Mouse (Mus musculus): Measurements from ENCODE around the gene Bcl11b. TPM values are rescaled to one million over a fixed set of nuclear protein-coding genes. Genes with fewer than 3 reads are reported as not detected.

The Bcl11b gene
- polyA plus RNA-seq, 1 experiment from 2014 or later: 4.6 TPM

DNA sequence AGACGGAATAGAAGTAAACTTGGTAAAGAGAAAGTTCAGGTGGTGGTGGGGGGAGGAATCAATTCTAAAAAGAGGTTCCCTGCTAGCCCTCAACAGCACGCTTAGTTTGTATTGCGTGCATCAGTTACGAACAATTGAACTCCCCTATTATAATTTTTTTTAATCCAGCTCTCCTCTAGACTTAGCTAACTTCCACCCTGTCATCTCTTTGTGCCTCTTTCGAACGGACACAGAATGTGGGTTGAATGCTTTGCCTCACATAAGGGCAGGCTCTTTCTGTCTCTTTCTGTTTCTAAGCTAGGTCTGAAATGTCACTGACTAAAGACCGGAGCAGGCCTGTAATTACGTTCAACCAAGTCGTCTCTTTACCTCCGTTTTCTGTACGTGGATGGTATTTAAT lies 28.9 kb downstream of the Bcl11b start:
- H3K4me1 ChIP-seq (replicated peaks; ENCODE audit: control insufficient read depth, insufficient read depth): 0 out of 2 replicates have a peak, but pooled peaks cover 4% of the 10 kb centered on the region
- H3K4me2 ChIP-seq (replicated peaks; ENCODE audit: low read depth): no peak overlapping the region
- no peak overlapping the region for H3K27ac ChIP-seq (replicated peaks)
- no peak for ATAC-seq (ENCODE audit: low FRiP score, low TSS enrichment)
- no peak overlapping the region for H3K9ac ChIP-seq (ENCODE audit: low read length)
- no peaks in the 10 kb centered on the region; the same call in 1 of the 2 replicates for H3K36me3 ChIP-seq (ENCODE audit: control insufficient read depth, insufficient read depth, low read length)
- no peaks in the 10 kb centered on the region for H3K27me3 ChIP-seq (ENCODE audit: control insufficient read depth, insufficient read depth, low read length)
- 74% methylated on average over 11 of the region's 11 CpGs for WGBS
- TF ChIP-seq CTCF (IDR thresholded peaks at IDR 0.05; ENCODE audit: low read depth) (no peak), EP300 (optimal IDR thresholded peaks at IDR 0.05) (no peak)
- H3K9me3 ChIP-seq (ENCODE audit: control insufficient read depth, low read length): no peaks in the 10 kb centered on the region
- no peak overlapping the region for H3K4me3 ChIP-seq (ENCODE audit: low read depth, low read length)
- DNase-seq (ENCODE audit: low spot score): no peak

DNA sequence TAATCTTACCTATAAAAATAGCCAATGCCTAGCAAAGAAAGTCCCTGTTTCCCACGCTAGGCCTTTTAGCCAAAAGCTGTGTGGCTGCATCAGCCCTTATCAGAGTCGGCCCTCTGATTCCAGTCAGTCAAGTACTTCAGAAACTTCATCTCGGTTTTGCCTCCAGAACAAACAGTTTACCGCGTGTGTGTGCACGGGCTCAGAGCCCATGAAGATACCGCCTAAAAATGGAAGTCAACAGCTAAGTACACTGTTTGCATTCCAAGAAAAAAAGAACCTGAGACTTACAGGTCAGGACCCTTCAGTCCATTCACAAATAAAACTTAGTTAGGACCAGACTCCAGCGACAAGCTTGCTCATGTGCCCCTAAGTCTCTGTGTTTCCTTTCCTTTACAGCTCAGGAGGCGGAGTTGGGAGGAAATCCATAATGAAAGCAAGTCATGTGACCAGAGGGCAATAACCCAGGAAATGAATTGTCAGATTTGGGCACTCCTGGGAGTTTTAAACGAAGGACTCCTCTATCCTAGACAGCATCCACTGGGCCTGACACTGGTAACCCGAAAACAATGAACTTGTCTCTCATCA lies 29.8 kb downstream of the Bcl11b start:
- Histone ChIP-seq H3K4me2 (replicated peaks; ENCODE audit: low read depth) (no peak overlapping the region), H3K36me3 (ENCODE audit: control insufficient read depth, insufficient read depth, low read length) (no peaks in the 10 kb centered on the region; the same call in 1 of the 2 replicates), H3K4me3 (ENCODE audit: low read depth, low read length) (no peak overlapping the region), H3K4me1 (replicated peaks; ENCODE audit: control insufficient read depth, insufficient read depth) (0 out of 2 replicates have a peak, but pooled peaks cover 4% of the 10 kb centered on the region), H3K27me3 (ENCODE audit: control insufficient read depth, insufficient read depth, low read length) (no peaks in the 10 kb centered on the region), H3K9ac (ENCODE audit: low read length) (no peak overlapping the region), H3K9me3 (ENCODE audit: control insufficient read depth, low read length) (no peaks in the 10 kb centered on the region), H3K27ac (replicated peaks) (peak overlapping the region; percentile 18; the same call in 1 of the 2 replicates)
- 43% methylated on average over 11 of the region's 11 CpGs for WGBS
- ATAC-seq (ENCODE audit: low FRiP score, low TSS enrichment) (peak; percentile 62; the same call in 1 of the 2 replicates), DNase-seq (ENCODE audit: low spot score) (peak; percentile 62)
- TF ChIP-seq CTCF (IDR thresholded peaks at IDR 0.05; ENCODE audit: low read depth) (no peak), EP300 (optimal IDR thresholded peaks at IDR 0.05) (no peak)

- H3K36me3 ChIP-seq (ENCODE audit: control insufficient read depth, insufficient read depth, low read length): no peaks in the 10 kb centered on the region; the same call in 1 of the 2 replicates
- H3K4me1 ChIP-seq (replicated peaks; ENCODE audit: control insufficient read depth, insufficient read depth): 0 out of 2 replicates have a peak, but pooled peaks cover 1% of the 10 kb centered on the region
- H3K4me3 ChIP-seq (ENCODE audit: low read depth, low read length): no peak overlapping the region
- no peaks in the 10 kb centered on the region for H3K9me3 ChIP-seq (ENCODE audit: control insufficient read depth, low read length)
- ATAC-seq (ENCODE audit: low FRiP score, low TSS enrichment) (no peak), DNase-seq (ENCODE audit: low spot score) (no peak)
- no peak overlapping the region for H3K27ac ChIP-seq (replicated peaks)
- TF ChIP-seq EP300 (optimal IDR thresholded peaks at IDR 0.05) (no peak), CTCF (IDR thresholded peaks at IDR 0.05; ENCODE audit: low read depth) (no peak)
- H3K4me2 ChIP-seq (replicated peaks; ENCODE audit: low read depth): no peak overlapping the region
- H3K9ac ChIP-seq (ENCODE audit: low read length): no peak overlapping the region
- no peaks in the 10 kb centered on the region for H3K27me3 ChIP-seq (ENCODE audit: control insufficient read depth, insufficient read depth, low read length)
- WGBS: 81% methylated on average over 12 of the region's 12 CpGs
Measured at GRCm38 (mm10) chr12:107971081-107971780, 32.2 kb downstream of the Bcl11b start.

DNA sequence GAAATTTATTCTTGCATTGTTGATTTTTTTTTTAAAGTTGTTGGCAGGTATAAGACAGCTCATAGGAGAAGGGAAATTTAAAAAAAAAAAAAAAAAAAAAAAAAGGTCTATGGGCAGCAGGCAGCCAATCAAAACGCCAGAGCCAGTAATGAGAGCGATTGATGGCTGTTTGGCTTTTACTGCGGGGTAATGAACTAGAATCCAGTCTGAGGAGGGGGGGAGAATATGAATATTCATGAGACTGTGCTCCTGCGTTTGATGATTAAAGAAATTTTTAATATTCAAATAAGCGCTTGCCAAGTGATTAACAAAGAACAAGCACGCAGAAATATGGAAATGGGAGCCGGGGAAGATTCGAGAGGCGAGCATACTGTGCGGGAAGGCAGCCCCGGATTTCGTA lies 32.8 kb downstream of the Bcl11b start:
- WGBS: 74% methylated on average over 12 of the region's 12 CpGs
- Histone ChIP-seq H3K4me2 (replicated peaks; ENCODE audit: low read depth) (no peak overlapping the region), H3K9me3 (ENCODE audit: control insufficient read depth, low read length) (no peaks in the 10 kb centered on the region), H3K4me3 (ENCODE audit: low read depth, low read length) (no peak overlapping the region), H3K27me3 (ENCODE audit: control insufficient read depth, insufficient read depth, low read length) (no peaks in the 10 kb centered on the region), H3K9ac (ENCODE audit: low read length) (no peak overlapping the region), H3K4me1 (replicated peaks; ENCODE audit: control insufficient read depth, insufficient read depth) (no peaks in the 10 kb centered on the region), H3K36me3 (ENCODE audit: control insufficient read depth, insufficient read depth, low read length) (no peaks in the 10 kb centered on the region; the same call in 1 of the 2 replicates), H3K27ac (replicated peaks) (no peak overlapping the region)
- no peak for ATAC-seq (ENCODE audit: low FRiP score, low TSS enrichment)
- no peak for DNase-seq (ENCODE audit: low spot score)
- TF ChIP-seq EP300 (optimal IDR thresholded peaks at IDR 0.05) (no peak), CTCF (IDR thresholded peaks at IDR 0.05; ENCODE audit: low read depth) (no peak)

GRCm38 (mm10) chr12:107969841-107970371 lies 33.5 kb downstream of the Bcl11b start:
- Histone ChIP-seq H3K9me3 (ENCODE audit: control insufficient read depth, low read length) (no peaks in the 10 kb centered on the region), H3K4me2 (replicated peaks; ENCODE audit: low read depth) (no peak overlapping the region), H3K4me1 (replicated peaks; ENCODE audit: control insufficient read depth, insufficient read depth) (no peaks in the 10 kb centered on the region), H3K9ac (ENCODE audit: low read length) (no peak overlapping the region), H3K4me3 (ENCODE audit: low read depth, low read length) (no peak overlapping the region), H3K36me3 (ENCODE audit: control insufficient read depth, insufficient read depth, low read length) (no peaks in the 10 kb centered on the region; the same call in 1 of the 2 replicates), H3K27me3 (ENCODE audit: control insufficient read depth, insufficient read depth, low read length) (no peaks in the 10 kb centered on the region), H3K27ac (replicated peaks) (no peak overlapping the region)
- 63% methylated on average over 18 of the region's 18 CpGs for WGBS
- TF ChIP-seq EP300 (optimal IDR thresholded peaks at IDR 0.05): no peak
- no peak for TF ChIP-seq CTCF (IDR thresholded peaks at IDR 0.05; ENCODE audit: low read depth)
- DNase-seq (ENCODE audit: low spot score) (no peak), ATAC-seq (ENCODE audit: low FRiP score, low TSS enrichment) (no peak)

DNA sequence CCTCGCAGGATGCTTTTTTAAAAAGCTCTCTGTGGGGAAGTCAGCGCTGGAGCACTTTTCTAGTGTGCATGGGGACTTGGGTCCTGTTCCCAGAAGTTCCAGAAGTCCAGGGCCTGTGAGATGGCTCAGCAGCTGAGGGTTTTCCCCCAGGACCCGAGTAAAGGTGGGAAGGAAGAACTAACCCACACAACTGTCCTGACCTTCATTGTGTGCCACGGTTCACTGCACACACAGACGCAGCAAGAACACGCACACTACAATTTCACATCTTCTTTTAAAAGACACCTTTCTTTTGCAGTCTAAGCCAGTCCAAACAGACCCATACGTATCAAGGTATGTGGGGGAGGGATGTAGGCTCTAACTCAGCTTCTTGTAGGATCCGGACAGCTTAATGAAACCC lies 34.3 kb downstream of the Bcl11b start:
- WGBS: 83% methylated on average over 8 of the region's 8 CpGs
- H3K4me2 ChIP-seq (replicated peaks; ENCODE audit: low read depth): no peak overlapping the region
- no peaks in the 10 kb centered on the region; the same call in 1 of the 2 replicates for H3K36me3 ChIP-seq (ENCODE audit: control insufficient read depth, insufficient read depth, low read length)
- DNase-seq (ENCODE audit: low spot score): no peak
- no peak for TF ChIP-seq CTCF (IDR thresholded peaks at IDR 0.05; ENCODE audit: low read depth)
- TF ChIP-seq EP300 (optimal IDR thresholded peaks at IDR 0.05): no peak
- no peaks in the 10 kb centered on the region for H3K4me1 ChIP-seq (replicated peaks; ENCODE audit: control insufficient read depth, insufficient read depth)
- no peak overlapping the region for H3K4me3 ChIP-seq (ENCODE audit: low read depth, low read length)
- H3K9ac ChIP-seq (ENCODE audit: low read length): no peak overlapping the region
- no peak overlapping the region for H3K27ac ChIP-seq (replicated peaks)
- ATAC-seq (ENCODE audit: low FRiP score, low TSS enrichment): no peak
- H3K9me3 ChIP-seq (ENCODE audit: control insufficient read depth, low read length): no peaks in the 10 kb centered on the region
- no peaks in the 10 kb centered on the region for H3K27me3 ChIP-seq (ENCODE audit: control insufficient read depth, insufficient read depth, low read length)

Measured in stomach, postnatal 0 days (tissue).